Mouse (Mus musculus): Measurements from ENCODE around the gene Gm26657.
A peak's percentile ranks its signal among the peaks of the same experiment; 100 is the strongest.

Gm26657 gene

GRCm38 (mm10) chr4:56740020-56740485 lies at the start of gene Gm26657:
Gm26657 (plus strand) TSS chr4:56740070.
- DNase-seq = no peak

GRCm38 (mm10) chr4:56696401-56696800 lies 43.5 kb upstream of the Gm26657 start:
- peak; percentile 30 to 75 for DNase-seq

- DNase-seq = no peak
Measured at GRCm38 (mm10) chr4:56698671-56699070, 41.2 kb upstream of the Gm26657 start.

DNA sequence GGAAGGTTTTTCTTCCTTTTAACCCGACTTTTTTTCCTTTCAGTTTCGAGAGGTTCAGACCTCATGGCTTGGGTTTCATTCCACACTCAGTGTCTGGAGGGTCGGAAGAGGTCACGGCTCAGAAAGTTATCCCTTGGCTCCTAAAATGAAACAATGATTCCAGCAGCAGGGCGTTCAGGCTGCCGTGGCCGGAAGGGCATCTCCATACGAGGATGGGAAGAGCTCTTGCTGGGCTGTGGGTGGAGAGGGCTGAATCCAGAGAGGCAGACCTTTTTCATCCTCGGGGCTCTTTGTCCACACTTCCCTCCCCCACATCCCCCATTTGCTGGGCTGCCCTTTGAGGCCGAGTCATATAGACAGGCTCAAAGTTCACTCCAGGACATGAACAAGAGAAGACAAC lies 37.6 kb upstream of the Gm26657 start:
- DNase-seq = no peak

GRCm38 (mm10) chr4:56713155-56713554 lies 26.7 kb upstream of the Gm26657 start:
- no peak for DNase-seq

GRCm38 (mm10) chr4:56716801-56717200 lies 23.1 kb upstream of the Gm26657 start:
- peak; percentile 36 to 69 for DNase-seq

DNA sequence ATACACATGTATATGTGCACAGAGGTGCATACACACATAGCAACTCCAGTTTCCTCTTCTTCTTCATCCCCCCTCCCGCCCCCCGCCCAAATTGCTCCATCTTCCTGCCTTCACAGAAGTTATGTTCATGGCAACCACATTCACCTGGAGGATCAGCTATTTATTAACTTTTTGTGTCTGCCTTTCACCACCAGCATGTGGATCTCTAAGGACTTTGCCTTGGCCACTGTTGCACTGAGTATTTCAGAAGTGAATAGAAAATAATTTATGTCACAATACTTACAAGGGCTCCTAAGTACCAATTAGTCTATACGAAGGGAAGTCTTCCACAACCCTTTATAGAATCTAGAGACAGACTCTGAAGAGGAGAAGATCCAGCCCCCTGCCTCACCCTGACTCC lies 21.9 kb upstream of the Gm26657 start:
- no peak for DNase-seq

DNA sequence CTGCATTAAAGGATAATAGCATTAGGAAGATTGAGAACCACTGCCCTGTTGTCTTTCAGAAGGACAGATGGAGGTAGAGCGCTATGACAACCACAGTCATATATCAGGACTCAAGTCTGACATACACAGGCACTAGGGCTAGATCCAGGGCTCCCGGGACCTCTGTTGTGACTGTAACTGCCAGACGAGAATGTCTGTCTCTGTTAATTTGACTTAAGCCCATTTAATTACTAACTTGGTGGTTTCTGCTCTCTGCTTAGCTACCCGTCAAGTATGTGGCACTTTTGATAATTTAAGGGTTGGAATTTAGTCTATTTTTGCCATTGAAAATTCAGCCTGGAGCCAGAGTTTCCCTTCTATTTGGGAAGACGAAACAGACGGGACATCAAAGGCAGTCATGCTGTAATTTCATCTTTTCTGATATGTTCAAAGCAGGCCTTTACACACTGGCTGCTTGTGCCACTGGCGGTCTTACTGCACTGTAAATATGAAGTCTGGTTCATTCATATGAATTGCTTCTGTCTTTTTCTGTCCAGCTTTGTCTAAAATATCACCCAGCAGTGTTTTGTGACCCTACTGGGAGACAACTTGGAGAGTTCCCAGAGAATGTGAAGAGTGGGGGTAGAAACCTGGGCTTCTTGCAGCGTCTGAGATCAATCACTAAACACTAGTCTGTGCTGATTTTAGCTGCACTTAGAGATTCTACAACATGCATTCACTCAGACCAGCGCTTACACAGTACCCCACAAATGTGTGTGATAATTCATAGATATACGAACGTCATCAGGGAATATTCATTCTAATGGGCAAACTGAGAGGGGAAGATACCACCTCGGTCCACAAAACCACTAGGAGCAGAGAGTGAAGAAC lies 21.1 kb upstream of the Gm26657 start:
- DNase-seq = no peak

- no peak for DNase-seq
Measured at GRCm38 (mm10) chr4:56719456-56719855, 20.4 kb upstream of the Gm26657 start.

DNA sequence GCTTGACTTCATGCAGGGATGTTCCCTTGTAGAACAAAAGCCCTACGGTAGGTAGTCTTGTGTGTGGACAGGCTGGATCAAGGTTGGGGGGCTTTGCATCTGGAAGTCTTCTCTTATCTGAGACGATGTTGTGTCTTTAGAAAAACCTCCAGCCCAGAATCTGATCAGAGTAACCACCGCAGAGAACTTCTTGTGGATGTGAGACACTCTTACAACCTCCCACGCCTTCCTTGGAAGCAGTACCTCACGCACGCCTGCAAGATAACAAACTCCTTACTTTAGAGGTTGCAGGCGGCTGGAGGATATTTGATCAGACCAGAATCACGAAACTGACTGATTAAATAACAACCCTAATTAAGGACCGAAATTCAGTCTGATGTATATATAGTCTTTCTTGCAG lies 19.5 kb upstream of the Gm26657 start:
- DNase-seq = no peak

GRCm38 (mm10) chr4:56721469-56721868 lies 18.4 kb upstream of the Gm26657 start:
- peak in 1 of 2 experiments; percentile 54 for DNase-seq

- DNase-seq = peak; percentile 40 to 66
Measured at GRCm38 (mm10) chr4:56722346-56722745, 17.5 kb upstream of the Gm26657 start.

- peak; percentile 33 to 69 for DNase-seq
Measured at GRCm38 (mm10) chr4:56723237-56723636, 16.6 kb upstream of the Gm26657 start.

DNA sequence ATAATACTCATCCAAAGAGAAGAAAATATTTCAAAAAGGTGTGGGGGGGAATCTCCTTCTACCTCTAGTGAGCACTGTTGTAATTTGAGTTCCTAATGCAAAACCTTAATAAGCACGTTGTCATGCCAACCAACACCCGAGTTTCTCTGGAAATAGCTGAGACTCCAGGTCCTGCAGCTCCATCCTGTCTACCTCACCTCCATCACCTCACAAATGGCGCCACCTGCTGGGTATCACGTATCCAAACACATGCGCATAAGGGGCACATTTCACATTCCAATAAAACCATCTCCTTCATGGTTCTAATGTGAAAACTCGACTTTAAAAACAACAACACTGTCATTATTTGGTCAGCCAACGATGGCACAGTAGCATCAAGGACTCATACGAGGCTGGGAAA lies 14.0 kb upstream of the Gm26657 start:
- no peak for DNase-seq

DNA sequence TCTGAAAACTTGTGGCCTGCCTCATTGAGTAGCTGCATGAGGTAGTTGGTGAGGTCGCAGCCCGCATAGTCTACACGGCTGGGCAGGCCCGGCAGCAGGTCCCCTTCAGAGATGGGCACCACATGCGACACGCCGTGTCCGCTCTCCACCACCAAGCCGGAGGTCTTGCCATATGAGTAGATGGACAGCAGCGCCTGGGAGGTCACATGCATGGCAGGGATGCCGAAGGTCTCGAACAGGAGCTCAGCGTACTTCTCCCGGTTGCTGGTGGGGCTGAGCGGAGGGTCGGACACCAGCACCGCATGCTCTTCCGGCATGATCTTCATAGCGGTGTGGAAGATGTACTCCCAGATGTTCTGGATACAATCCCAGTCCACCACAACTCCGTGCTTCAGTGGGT lies 741 bp downstream of the Gm26657 start:
- DNase-seq = no peak

- no peak for DNase-seq
Measured at GRCm38 (mm10) chr4:56741041-56741493, 1.2 kb downstream of the Gm26657 start, which contains the start of gene Actl7b. Actl7b (minus strand) TSS chr4:56741443.

- DNase-seq = no peak
Measured at GRCm38 (mm10) chr4:56742698-56743097, 2.8 kb downstream of the Gm26657 start.

GRCm38 (mm10) chr4:56743363-56744195 lies 3.7 kb downstream of the Gm26657 start, which contains the start of gene Actl7a:
Actl7a (plus strand) TSS chr4:56743413.
- DNase-seq = no peak

DNA sequence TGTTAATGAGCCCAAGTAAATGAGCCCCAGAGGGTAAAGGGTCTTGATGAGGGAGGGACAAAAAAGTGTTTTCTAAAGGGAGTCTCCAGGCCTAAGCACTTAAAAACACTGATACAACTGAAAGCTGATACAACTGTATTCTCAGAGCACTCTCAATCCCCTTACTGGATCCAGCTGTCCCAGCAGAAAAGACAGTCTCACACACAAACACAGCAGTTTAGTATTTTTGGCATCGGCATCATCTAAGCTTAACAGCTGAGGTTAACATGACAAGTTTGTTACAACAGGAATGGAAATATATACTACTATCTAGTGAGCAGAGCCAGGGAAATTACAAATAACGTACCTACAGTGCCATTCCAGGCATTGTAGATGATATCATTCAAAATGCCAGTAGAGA lies 6.5 kb downstream of the Gm26657 start:
- DNase-seq = no peak

- no peak for DNase-seq
Measured at GRCm38 (mm10) chr4:56747456-56747855, 7.6 kb downstream of the Gm26657 start.

GRCm38 (mm10) chr4:56756021-56756420 lies 16.2 kb downstream of the Gm26657 start:
- DNase-seq = no peak

- DNase-seq = no peak
Measured at GRCm38 (mm10) chr4:56756966-56757600, 17.2 kb downstream of the Gm26657 start.

- no peak for DNase-seq
Measured at GRCm38 (mm10) chr4:56757693-56758092, 17.8 kb downstream of the Gm26657 start.

Data from kidney, postnatal 25 days (tissue).